Mouse (Mus musculus) 416B (cell line): ENCODE measurements around the gene Xbp1.
"Not testable (repeated sequence)": the region's sequence is repeated elsewhere in the genome, so short reads cannot be mapped to it uniquely, and the experiment has no call there.

Source experiments
- DNase-seq: peaks from one replicate; pipeline ENCODE4 v3.0.0; 2011; ENCODE audit warnings: low read depth

The Xbp1 gene

DNA sequence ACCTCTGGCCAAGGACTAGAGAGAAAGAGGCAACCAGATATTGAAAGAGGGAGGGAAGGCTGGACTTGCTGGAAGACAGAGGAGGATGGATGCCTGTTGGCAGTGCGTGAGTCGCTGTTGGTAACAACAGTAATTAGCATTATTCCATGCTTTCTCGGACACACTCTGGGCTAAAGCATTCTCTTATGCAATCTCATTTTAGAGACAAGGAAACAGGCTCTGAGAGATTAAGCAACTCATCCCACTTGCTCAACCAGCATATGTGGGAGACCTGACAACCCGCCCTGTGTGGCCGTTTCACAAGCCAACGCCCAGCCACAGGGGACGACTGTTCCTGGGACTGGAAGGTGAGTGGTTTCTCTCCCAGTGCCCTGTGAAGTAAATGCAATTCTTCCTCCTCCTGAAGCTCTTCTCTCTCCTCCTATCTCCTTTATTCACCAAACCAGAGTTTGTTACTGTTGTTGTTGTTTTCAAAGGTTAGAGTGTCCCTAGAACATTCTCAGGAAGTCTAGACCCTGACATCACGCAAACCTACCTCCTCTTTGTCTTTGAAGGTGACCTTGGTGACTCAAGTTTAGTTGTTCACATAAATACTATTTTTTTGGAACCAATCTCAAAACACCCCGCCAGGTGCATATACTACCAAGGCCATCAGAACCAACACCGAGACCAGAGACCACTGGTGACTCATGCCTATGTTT is 18.0 kb upstream of the Xbp1 start:
- peak; percentile 81 for DNase-seq

GRCm38 (mm10) chr11:5505856-5506575 is 14.4 kb upstream of the Xbp1 start:
- peak; percentile 57 for DNase-seq

DNA sequence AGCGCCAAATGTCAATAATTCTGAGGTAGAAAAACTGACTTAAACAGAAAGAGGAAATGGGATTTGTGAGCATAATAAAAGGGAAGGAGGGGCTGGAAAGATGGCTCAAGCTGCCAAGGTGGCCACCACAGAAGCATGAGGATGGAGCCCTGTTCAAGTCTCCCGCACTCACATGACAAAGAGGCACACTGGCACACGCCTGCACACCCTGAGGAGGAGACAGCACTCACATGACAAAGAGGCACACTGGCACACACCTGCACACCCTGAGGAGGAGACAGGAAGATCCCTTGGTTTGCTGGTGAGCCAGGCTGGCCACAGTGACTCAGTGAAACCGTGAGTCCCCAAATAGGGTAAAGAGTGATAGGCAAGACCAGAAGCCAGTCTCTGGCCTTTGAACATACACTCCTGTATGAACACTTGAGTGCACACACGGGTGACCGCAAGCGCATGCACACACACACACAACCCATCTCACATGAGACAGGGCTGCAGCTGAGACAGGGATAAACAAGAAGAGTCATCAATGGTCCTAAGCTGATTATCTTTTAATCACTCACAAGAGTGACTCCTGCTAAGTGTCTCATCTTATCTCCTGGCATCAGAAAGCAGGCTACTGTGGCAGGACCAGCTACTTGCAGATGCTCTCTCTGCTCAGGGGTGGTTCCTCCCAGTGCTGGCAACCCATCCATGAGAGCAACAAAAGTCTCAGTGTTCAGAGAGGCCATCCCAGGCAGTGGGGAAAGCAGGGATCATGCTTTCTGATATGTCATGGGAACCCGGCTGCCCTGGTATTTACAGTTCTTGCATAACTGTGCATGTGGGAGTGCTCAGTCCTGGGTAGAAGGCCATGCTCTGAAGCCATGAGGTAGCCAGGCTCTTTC is 11.0 kb upstream of the Xbp1 start:
- DNase-seq: peak; percentile 74

GRCm38 (mm10) chr11:5510099-5510391 is 10.4 kb upstream of the Xbp1 start:
- DNase-seq: no peak

DNA sequence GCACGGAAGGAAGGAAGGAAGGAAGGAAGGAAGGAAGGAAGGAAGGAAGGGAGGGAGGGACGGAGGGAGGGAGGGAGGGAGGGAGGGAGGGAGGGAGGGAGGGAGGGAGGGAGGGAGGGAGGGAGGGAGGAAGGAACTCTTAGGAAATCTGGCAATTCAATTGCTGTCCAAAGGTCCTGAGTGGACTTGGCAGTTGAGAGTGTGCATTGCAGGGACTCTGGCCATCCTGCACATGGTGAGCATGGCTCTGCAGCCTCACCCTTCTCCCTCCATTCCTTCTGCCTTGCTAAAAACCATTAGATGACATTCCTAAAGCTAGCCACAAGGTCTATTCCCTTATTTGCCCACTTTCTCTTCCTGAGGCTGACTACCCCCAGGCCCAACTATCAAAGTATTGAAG is 9.8 kb upstream of the Xbp1 start:
- DNase-seq: not testable (repeated sequence)

DNA sequence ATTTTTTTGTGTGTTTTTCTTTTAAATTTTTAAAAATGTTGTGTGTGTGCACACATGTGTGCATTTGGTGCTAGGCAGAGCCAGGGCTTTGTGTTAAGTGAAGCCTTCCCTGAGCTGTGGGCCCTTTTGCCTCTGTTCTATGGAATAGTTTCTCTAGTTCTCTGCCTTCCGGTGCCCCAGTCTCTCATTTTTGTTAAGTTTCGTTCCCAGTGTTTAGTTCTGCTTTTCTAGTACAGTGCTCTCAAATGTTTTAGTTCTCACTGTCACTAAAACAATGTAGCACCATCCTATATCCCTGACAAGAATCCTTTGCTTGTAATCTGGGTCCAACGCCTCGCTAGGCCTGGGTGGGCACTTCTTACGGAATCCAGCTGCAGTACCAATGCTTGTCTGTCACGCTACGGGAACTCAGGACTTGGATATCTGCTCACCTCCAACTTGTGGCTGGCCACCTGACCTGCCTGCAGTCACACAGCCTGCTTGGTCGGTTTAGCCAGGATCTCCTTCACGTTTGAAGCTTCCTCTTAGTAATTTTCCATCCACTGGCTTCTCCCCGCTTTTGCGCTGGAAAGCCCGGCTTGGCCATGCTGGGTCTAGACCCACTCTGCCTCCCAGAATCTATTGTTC is 8.2 kb upstream of the Xbp1 start:
- DNase-seq: no peak

GRCm38 (mm10) chr11:5512961-5513360 is 7.5 kb upstream of the Xbp1 start:
- no peak for DNase-seq

DNA sequence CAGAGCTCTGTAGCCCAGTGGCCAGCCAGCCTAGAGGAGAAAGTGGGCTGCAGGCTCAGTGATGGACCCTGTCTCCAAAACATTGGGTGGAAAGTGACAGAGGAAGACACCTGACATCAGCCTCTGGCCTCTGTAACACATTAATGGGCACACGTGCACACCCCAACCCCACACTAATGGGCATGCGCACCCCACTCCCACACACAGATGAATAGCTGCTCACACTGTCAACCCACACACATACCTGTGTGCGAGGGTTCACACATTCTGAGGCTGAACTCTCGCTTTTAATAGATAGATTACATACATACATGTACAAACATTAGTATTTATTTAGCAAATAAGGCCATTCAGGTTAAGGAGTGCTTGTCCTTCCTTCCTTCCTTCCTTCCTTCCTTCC is 6.4 kb upstream of the Xbp1 start:
- DNase-seq: no peak

DNA sequence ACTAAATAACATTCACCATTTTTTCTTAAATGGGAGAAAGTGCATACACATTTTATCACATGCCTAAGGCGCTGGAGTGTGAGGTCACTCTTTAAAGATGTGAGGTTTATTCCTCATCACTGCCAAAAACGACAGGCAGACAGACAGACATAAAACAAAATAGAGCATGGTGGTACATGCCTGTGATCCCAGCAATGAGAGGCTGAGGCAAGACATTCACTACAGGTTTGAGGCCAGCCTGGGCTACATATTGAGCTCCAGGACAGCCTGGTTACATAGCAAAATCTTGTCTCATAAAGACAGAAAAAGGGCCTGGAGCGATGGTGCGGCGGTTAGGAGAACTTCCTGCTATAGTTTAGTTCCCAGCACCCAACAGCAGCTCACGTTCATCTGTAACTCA is 5.3 kb upstream of the Xbp1 start:
- DNase-seq: no peak

DNA sequence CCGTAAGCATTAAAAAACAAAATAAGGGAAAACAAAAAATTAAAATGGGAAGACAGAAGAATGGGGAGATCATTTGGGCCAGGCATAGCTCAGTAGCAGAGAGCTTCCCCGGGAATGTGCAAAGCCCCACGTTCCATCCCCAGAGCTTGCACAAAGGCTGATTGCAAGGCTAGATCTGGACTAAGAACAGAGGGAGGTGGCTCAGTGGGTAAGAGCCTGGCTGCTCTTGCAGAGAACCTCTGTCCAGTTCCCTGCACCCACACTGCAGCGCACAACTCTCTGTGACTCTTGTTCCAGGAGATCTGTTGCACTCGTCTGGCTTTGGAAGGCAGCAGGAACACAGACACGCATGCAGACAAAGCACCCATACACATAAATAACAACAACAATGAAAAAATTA is 4.8 kb upstream of the Xbp1 start:
- no peak for DNase-seq

DNA sequence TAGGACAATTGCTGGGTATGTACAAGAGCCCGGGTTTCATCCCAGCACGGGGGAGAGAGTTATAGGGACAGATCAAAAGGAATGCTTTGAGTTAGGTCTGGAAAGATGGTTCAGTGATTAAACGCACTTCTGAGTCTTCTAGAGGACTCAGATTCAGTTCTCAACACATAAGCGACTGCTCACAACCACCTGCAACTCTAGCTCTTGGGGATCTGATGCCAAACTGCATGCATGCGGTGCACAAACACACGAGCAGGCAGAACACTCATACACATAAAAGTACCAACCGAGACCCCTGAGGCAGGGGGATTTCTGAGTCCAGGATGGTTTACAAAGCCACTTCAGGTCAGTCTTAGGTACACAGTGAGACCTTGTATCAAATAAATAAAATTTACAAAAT is 4.3 kb upstream of the Xbp1 start:
- no peak for DNase-seq

- no peak for DNase-seq
Measured at GRCm38 (mm10) chr11:5516617-5517016, 3.8 kb upstream of the Xbp1 start.

- peak; percentile 13 for DNase-seq
Measured at GRCm38 (mm10) chr11:5517346-5517745, 3.1 kb upstream of the Xbp1 start.

GRCm38 (mm10) chr11:5519681-5520080 is 778 bp upstream of the Xbp1 start:
- DNase-seq: no peak

GRCm38 (mm10) chr11:5521266-5521515 is 732 bp downstream of the Xbp1 start:
- DNase-seq: no peak

- peak; percentile 91 for DNase-seq
Measured at GRCm38 (mm10) chr11:5521516-5522291, 1.2 kb downstream of the Xbp1 start.

DNA sequence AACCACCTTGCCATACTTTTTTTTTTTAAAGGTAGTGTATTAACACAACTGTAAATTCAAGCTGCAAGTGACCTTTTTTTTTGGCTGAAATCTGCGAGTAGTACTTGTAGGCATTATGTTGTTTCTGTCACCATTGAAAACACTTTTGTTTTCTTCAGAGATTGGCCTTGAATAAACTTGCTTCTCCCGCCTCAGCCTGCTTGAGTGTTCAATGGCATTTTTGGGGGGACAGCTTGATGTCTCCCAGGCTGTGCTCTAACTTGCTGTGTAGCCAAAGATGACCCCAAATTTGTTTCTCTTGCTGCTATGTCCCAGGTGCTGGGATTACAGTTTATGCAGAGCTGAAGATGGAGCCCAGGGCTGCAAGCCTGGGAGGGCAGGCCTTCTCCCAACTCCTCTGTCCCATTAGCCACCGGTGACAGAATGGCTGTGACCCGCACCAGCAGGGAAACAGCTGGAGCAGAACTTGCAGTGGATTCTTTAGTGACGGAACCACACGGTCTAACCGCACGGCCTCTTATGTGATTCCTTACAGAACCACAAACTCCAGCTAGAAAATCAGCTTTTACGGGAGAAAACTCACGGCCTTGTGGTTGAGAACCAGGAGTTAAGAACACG is 2.4 kb downstream of the Xbp1 start:
- no peak for DNase-seq

DNA sequence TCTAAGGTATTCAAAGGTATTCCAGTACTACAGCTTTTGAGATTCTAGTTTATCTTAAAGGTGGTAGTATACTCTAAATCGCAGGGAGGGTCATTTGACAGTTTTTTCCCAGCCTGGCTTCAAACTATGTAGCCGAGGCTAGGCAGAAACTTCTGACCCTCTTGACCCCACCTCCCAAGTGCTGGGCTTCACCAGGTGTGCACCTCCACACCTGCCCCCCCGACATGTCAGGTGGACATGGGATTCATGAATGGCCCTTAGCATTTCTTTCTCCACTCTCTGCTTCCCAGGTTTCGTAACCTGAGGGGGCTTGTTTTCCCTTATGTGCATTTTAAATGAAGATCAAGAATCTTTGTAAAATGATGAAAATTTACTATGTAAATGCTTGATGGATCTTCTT is 5.0 kb downstream of the Xbp1 start:
- DNase-seq: no peak

DNA sequence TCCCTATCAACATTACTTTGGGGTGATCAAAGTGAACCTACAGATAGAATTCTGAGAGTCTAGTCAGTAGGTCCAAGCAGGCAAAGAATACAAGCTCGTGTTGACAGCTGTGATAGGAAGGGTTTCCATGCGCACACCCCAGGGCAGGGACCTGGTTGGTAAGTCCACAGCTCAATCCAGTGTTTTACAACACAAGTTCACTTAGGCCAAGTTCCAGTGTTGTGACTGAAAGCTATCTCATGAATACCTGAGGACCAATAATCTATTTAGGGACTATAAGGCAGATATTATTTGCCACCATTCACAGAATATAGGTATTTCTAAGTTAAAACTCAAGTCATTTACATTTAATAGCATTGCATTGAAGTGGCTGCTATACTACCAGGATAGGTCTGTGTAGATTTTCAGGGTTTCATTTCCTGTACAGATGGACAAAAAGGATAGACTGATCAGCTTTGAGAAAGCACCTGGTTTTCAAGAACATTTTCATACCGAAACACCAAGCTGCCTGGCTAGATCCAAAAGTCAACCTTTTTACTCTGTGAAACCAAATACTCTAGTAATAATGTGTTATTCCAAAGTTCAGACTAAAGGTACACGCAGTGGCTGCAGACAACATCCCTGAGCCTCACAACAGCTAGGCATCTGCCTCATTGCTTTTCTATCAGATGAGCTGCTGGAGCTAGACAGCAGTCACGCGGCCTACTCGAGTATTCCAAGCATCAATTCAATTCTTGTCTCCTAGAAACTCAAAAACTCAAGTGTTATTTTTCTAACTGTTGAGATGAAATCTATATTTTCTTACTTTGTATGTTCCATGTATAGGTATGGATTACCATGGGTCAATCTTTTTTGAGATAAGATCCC is 6.3 kb downstream of the Xbp1 start:
- no peak for DNase-seq

GRCm38 (mm10) chr11:5527865-5528523 is 7.5 kb downstream of the Xbp1 start:
- peak; percentile 48 for DNase-seq
